Mouse (Mus musculus): ENCODE data around the gene Dnmbp. TPM values are rescaled to one million over a fixed set of nuclear protein-coding genes. Genes with fewer than 3 reads are reported as not detected.
"Not testable (repeated sequence)": the region's sequence is repeated elsewhere in the genome, so short reads cannot be mapped to it uniquely, and the experiment has no call there.

Gene Dnmbp
- polyA plus RNA-seq, 1 experiment from 2014 or later = 24.2 TPM

DNA sequence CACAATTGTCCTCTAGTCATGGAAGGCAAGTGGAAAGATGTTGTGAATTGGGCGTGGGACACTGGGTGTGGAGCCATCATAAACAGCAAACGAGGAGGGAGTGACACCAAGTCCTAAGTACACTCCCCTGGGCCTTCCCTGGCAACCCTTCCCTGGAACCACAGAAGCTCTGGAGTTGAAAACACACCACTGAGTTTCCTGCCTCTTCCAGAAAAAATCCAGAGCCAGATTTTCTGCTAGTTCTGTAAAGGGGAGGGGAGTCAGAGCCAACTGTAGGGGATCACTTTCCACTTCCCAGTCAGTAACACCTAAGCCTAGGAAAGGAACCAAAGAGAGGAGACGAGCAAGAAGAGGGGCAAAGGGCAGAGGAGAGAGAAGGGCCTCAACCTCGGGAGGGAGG lies 17.4 kb upstream of the Dnmbp start:
- Histone ChIP-seq H3K9ac (ENCODE audit: low read depth, low read length) (no peak overlapping the region), H3K9me3 (ENCODE audit: control insufficient read depth, low read length) (peaks cover 3% of the 10 kb centered on the region; the same call in 1 of the 2 replicates), H3K4me2 (replicated peaks; ENCODE audit: low read depth, low read length) (no peak overlapping the region), H3K36me3 (ENCODE audit: control insufficient read depth, insufficient read depth, low read length) (no peaks in the 10 kb centered on the region), H3K4me1 (ENCODE audit: control insufficient read depth, insufficient read depth, low read length) (peaks cover under 1% of the 10 kb centered on the region; the same call in 1 of the 2 replicates), H3K27ac (ENCODE audit: low read depth, low read length) (no peak overlapping the region), H3K27me3 (ENCODE audit: control insufficient read depth, insufficient read depth, low read length) (no peaks in the 10 kb centered on the region), H3K4me3 (ENCODE audit: low read length) (no peak overlapping the region)
- 10% methylated on average over 4 of the region's 4 CpGs for WGBS
- ATAC-seq (ENCODE audit: low FRiP score, low TSS enrichment) = no peak

DNA sequence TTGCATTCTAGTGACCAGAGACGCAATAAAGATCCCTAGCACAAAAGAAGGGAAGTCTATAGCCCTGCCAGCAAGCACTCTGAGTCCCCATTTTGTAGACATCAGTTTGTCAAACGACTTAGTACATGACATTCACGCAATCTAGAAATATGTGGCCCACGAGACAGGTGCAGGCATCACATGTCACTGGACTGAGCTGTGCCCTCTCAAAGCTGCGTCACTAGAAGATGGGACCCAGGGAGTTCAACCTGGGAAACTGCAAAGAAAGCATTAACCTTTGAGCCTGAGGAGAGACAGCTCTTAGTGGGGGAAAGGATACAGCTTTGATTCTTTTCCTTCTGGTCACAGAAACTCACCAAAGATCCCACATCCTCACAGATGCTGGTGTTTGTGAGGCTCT lies 15.3 kb upstream of the Dnmbp start:
- WGBS = 64% methylated on average over 5 of the region's 5 CpGs
- H3K9me3 ChIP-seq (ENCODE audit: control insufficient read depth, low read length) = no peaks in the 10 kb centered on the region
- H3K9ac ChIP-seq (ENCODE audit: low read depth, low read length) = no peak overlapping the region
- no peaks in the 10 kb centered on the region for H3K4me1 ChIP-seq (ENCODE audit: control insufficient read depth, insufficient read depth, low read length)
- H3K4me2 ChIP-seq (replicated peaks; ENCODE audit: low read depth, low read length) = no peak overlapping the region
- no peak overlapping the region for H3K4me3 ChIP-seq (ENCODE audit: low read length)
- no peak for ATAC-seq (ENCODE audit: low FRiP score, low TSS enrichment)
- no peak overlapping the region for H3K27ac ChIP-seq (ENCODE audit: low read depth, low read length)
- no peaks in the 10 kb centered on the region for H3K27me3 ChIP-seq (ENCODE audit: control insufficient read depth, insufficient read depth, low read length)
- no peaks in the 10 kb centered on the region for H3K36me3 ChIP-seq (ENCODE audit: control insufficient read depth, insufficient read depth, low read length)

DNA sequence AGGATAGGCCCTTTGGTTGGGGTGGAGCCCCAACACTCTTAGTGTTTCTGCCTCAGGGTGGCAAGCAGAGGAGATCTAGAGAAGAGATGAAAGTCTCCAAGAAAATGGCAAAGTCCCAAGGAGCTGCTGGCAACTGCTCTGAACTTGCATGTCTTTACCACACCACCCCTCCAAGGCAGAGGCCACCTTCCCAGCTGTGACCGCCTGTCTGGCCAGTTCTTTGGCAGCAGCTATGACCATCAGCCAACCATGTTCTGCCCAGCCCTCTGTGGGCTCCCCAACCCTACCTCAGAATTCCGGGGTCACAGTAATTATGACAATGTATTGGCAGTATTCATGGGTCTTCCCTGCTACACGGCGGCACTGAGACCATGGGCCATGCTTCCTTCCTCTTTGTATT lies 14.9 kb upstream of the Dnmbp start:
- H3K9me3 ChIP-seq (ENCODE audit: control insufficient read depth, low read length) = no peaks in the 10 kb centered on the region
- H3K4me2 ChIP-seq (replicated peaks; ENCODE audit: low read depth, low read length) = no peak overlapping the region
- no peak for ATAC-seq (ENCODE audit: low FRiP score, low TSS enrichment)
- no peak overlapping the region for H3K4me3 ChIP-seq (ENCODE audit: low read length)
- no peaks in the 10 kb centered on the region for H3K4me1 ChIP-seq (ENCODE audit: control insufficient read depth, insufficient read depth, low read length)
- no peak overlapping the region for H3K9ac ChIP-seq (ENCODE audit: low read depth, low read length)
- WGBS = 79% methylated on average over 4 of the region's 4 CpGs
- H3K36me3 ChIP-seq (ENCODE audit: control insufficient read depth, insufficient read depth, low read length) = no peaks in the 10 kb centered on the region
- no peaks in the 10 kb centered on the region for H3K27me3 ChIP-seq (ENCODE audit: control insufficient read depth, insufficient read depth, low read length)
- H3K27ac ChIP-seq (ENCODE audit: low read depth, low read length) = no peak overlapping the region

DNA sequence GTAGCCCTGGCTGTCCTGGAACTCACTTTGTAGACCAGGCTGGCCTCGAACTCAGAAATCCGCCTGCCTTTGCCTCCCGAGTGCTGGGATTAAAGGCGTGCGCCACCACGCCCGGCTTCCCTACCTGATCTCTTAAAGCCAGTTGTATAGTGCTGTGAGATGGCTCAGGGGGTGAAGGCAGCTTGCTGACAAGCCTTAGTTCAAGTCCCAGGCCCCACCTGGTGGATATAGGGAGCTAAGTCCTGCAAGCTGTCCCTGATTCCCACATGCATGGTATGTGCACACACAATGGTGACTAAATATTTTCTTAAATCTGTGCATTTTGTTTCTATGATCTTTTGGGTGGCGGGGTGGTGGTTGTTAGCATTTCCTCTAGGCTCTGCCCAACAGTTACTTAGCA lies 12.9 kb upstream of the Dnmbp start:
- 93% methylated on average over 8 of the region's 8 CpGs for WGBS
- not testable (repeated sequence) for H3K36me3 ChIP-seq (ENCODE audit: control insufficient read depth, insufficient read depth, low read length); H3K9me3 ChIP-seq (ENCODE audit: control insufficient read depth, low read length); ATAC-seq (ENCODE audit: low FRiP score, low TSS enrichment); H3K27ac ChIP-seq (ENCODE audit: low read depth, low read length); H3K4me3 ChIP-seq (ENCODE audit: low read length); H3K9ac ChIP-seq (ENCODE audit: low read depth, low read length); H3K27me3 ChIP-seq (ENCODE audit: control insufficient read depth, insufficient read depth, low read length); H3K4me2 ChIP-seq (replicated peaks; ENCODE audit: low read depth, low read length); H3K4me1 ChIP-seq (ENCODE audit: control insufficient read depth, insufficient read depth, low read length)

DNA sequence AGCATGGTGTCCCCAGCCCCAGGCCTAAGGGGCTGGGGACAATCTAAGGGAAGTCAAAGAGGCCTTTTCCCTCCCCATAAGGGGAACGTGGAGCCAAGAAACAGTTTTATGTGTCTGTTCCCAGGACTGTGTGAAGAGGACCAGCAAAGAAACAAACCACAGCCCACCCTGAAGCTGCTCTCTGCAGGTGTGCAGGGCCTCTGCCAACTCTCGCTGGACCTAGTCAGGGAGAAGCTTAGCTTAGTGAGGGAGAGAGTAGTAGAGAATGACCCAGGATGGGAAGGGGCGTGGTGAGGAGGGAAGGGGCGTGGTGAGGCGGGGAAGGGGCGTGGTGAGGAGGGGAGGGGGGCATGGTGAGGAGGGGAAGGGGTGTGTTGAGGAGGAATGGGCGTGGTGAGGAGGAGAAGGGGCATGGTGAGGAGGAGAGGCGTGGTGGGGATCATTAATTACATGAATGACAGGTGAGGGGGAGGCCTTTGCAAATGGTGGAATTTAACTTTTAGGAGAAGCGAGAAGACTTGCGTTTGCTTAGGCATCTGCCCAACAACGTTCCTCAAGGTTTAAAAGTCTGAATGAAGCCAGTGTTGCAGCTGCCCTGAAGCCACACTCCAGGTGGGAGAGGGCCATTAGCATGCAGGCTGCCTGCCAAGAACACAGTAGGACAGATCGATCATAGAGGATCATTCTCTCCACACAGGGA lies 9.3 kb upstream of the Dnmbp start:
- peak; percentile 89 for ATAC-seq (ENCODE audit: low FRiP score, low TSS enrichment)
- H3K9me3 ChIP-seq (ENCODE audit: control insufficient read depth, low read length) = no peaks in the 10 kb centered on the region
- H3K4me3 ChIP-seq (ENCODE audit: low read length) = no peak overlapping the region
- H3K4me1 ChIP-seq (ENCODE audit: control insufficient read depth, insufficient read depth, low read length) = peaks cover 2% of the 10 kb centered on the region; the same call in 1 of the 2 replicates
- H3K4me2 ChIP-seq (replicated peaks; ENCODE audit: low read depth, low read length) = peak overlapping the region; percentile 30
- no peak overlapping the region for H3K9ac ChIP-seq (ENCODE audit: low read depth, low read length)
- no peaks in the 10 kb centered on the region for H3K36me3 ChIP-seq (ENCODE audit: control insufficient read depth, insufficient read depth, low read length)
- no peak overlapping the region for H3K27ac ChIP-seq (ENCODE audit: low read depth, low read length)
- WGBS = 7% methylated on average over 12 of the region's 12 CpGs
- no peaks in the 10 kb centered on the region for H3K27me3 ChIP-seq (ENCODE audit: control insufficient read depth, insufficient read depth, low read length)

DNA sequence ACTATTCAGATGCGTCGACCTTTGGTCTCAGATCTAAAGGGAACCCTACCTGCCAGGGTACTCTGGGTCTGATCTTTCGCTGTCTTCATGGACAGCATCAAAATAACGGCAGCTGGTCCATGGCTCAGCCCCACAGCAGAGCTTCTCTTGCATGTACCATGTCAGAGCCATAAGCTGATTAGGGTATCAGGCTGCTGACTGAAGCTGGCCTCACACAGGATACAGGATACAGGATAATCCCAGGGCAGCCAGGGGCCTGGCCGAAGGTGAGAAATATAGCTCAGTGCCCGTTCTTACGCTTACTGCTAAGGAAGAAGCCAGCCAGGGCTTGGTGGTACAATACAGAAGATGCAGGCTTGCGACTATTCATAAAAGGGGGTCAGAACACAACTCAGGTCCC lies 4.6 kb upstream of the Dnmbp start:
- Histone ChIP-seq H3K9me3 (ENCODE audit: control insufficient read depth, low read length) (no peaks in the 10 kb centered on the region), H3K9ac (ENCODE audit: low read depth, low read length) (no peak overlapping the region), H3K27ac (ENCODE audit: low read depth, low read length) (no peak overlapping the region), H3K36me3 (ENCODE audit: control insufficient read depth, insufficient read depth, low read length) (no peaks in the 10 kb centered on the region), H3K4me2 (replicated peaks; ENCODE audit: low read depth, low read length) (no peak overlapping the region), H3K4me3 (ENCODE audit: low read length) (no peak overlapping the region), H3K27me3 (ENCODE audit: control insufficient read depth, insufficient read depth, low read length) (no peaks in the 10 kb centered on the region), H3K4me1 (ENCODE audit: control insufficient read depth, insufficient read depth, low read length) (peaks cover 2% of the 10 kb centered on the region; the same call in 1 of the 2 replicates)
- ATAC-seq (ENCODE audit: low FRiP score, low TSS enrichment) = no peak
- WGBS = 93% methylated on average over 8 of the region's 8 CpGs

DNA sequence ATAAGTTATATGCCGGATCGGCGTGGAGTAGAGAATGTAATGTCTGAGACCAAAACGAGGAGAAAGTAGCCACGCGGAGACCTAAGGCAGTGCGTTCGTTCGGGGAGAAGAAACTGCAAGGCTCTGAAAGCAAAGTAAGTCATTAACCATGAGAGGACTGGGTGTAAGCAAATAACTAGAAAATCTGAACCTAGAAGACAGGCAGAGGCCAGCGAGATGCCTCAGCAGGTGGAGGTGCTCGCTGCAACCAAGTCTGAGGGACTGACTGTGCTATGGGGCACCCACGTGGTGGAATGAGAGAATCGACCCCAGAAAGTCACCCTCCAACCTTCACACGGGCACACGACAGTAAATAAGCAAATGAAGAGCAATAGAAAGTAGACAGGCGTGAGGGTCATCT lies 3.1 kb upstream of the Dnmbp start:
- H3K4me2 ChIP-seq (replicated peaks; ENCODE audit: low read depth, low read length) = no peak overlapping the region
- 71% methylated on average over 16 of the region's 16 CpGs for WGBS
- no peak overlapping the region for H3K9ac ChIP-seq (ENCODE audit: low read depth, low read length)
- no peaks in the 10 kb centered on the region for H3K36me3 ChIP-seq (ENCODE audit: control insufficient read depth, insufficient read depth, low read length)
- no peaks in the 10 kb centered on the region for H3K9me3 ChIP-seq (ENCODE audit: control insufficient read depth, low read length)
- H3K4me3 ChIP-seq (ENCODE audit: low read length) = no peak overlapping the region
- ATAC-seq (ENCODE audit: low FRiP score, low TSS enrichment) = no peak
- H3K4me1 ChIP-seq (ENCODE audit: control insufficient read depth, insufficient read depth, low read length) = peaks cover 6% of the 10 kb centered on the region; the same call in 1 of the 2 replicates
- H3K27me3 ChIP-seq (ENCODE audit: control insufficient read depth, insufficient read depth, low read length) = no peaks in the 10 kb centered on the region
- no peak overlapping the region for H3K27ac ChIP-seq (ENCODE audit: low read depth, low read length)

DNA sequence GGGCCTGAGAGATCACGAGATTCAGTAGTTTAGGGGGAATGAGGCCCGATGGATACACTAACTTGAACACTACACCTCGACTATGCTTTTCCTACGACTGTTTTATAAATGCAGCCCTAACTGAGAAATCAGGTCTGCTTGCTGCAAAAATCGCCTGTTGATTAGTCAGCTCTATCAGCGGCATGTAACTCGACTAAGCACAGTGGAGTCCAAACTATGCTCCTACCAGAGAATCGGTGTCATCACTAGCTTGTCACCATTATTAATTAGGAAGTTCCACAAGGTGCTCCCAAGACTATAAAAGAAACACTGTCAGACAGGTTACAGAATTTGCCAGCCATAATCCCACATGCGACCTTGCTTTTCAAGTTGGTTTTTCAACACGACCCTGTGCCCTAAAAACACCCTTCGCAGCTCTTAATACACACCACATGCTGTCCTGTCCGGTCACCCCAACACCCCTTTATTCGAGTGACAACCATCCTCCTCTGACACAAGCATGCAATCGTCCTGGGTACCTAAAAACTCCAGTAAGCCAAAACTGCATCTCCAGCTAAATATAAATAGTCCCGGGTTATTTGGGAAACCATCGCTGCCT lies 721 bp downstream of the Dnmbp start:
- Histone ChIP-seq H3K4me1 (ENCODE audit: control insufficient read depth, insufficient read depth, low read length) (peaks cover 8% of the 10 kb centered on the region; the same call in 1 of the 2 replicates), H3K4me3 (ENCODE audit: low read length) (peak overlapping the region; percentile 76), H3K27me3 (ENCODE audit: control insufficient read depth, insufficient read depth, low read length) (no peaks in the 10 kb centered on the region), H3K9ac (ENCODE audit: low read depth, low read length) (peak overlapping the region; percentile 79), H3K9me3 (ENCODE audit: control insufficient read depth, low read length) (no peaks in the 10 kb centered on the region), H3K4me2 (replicated peaks; ENCODE audit: low read depth, low read length) (peak overlapping the region; percentile 70), H3K27ac (ENCODE audit: low read depth, low read length) (no peak overlapping the region), H3K36me3 (ENCODE audit: control insufficient read depth, insufficient read depth, low read length) (no peaks in the 10 kb centered on the region)
- 18% methylated on average over 16 of the region's 16 CpGs for WGBS
- ATAC-seq (ENCODE audit: low FRiP score, low TSS enrichment) = no peak

DNA sequence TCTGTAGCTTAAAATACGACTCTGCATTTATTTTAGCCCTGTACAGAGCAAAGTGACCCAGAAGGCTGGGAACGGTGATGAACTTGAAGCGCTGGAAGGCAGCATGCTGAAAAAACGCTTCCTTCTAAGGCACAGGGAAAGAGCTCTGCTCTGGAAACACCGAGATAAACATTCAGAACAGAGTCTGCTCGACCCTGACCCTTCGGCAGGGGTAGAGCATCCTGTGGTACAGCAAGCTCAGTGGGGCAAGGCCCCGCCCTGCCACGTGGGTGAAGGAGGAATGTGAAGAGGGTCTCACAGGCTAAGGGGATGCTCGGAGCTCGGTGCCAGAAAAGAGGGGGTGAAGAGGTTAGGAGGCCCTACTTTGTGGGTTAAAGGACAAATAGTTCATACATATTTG lies 1.6 kb downstream of the Dnmbp start:
- H3K4me1 ChIP-seq (ENCODE audit: control insufficient read depth, insufficient read depth, low read length) = peaks cover 8% of the 10 kb centered on the region; the same call in 1 of the 2 replicates
- H3K27me3 ChIP-seq (ENCODE audit: control insufficient read depth, insufficient read depth, low read length) = no peaks in the 10 kb centered on the region
- H3K27ac ChIP-seq (ENCODE audit: low read depth, low read length) = peak overlapping the region; percentile 9; the same call in 1 of the 2 replicates
- H3K4me2 ChIP-seq (replicated peaks; ENCODE audit: low read depth, low read length) = peak overlapping the region; percentile 70
- H3K9me3 ChIP-seq (ENCODE audit: control insufficient read depth, low read length) = no peaks in the 10 kb centered on the region
- no peak for ATAC-seq (ENCODE audit: low FRiP score, low TSS enrichment)
- no peaks in the 10 kb centered on the region for H3K36me3 ChIP-seq (ENCODE audit: control insufficient read depth, insufficient read depth, low read length)
- no peak overlapping the region for H3K4me3 ChIP-seq (ENCODE audit: low read length)
- 24% methylated on average over 11 of the region's 11 CpGs for WGBS
- H3K9ac ChIP-seq (ENCODE audit: low read depth, low read length) = no peak overlapping the region
